Mouse (Mus musculus) heart, embryonic 14.5 days (tissue): ENCODE data around the gene Wdr63. TPM values are rescaled to one million over a fixed set of nuclear protein-coding genes. Genes with fewer than 3 reads are reported as not detected.
A peak's percentile ranks its signal among the peaks of the same experiment; 100 is the strongest.

Experiments
- ATAC-seq: fragments of 200-750 bp; cut with Nextera tagmentation; 2 replicates; pipeline ENCODE4 v1.8.0; 2017; ENCODE audit warnings: low read depth, moderate TSS enrichment; ENCODE audit not compliant: insufficient number of reproducible peaks, insufficient read depth, low FRiP score
- H3K27ac ChIP-seq, 2 experiments: fragments of 200-500 bp in 1 of 2; fragments of 300-500 bp in 1 of 2; sonication (generic) in 1 of 2; replicated peaks in 1 of 2; 2 replicates each; pipeline ENCODE4 v1.5.1; 2012 to 2014; ENCODE audit warnings: low read depth in 2 of 2, low read length in 2 of 2, control low read depth in 1 of 2, mild to moderate bottlenecking in 1 of 2, mixed read lengths in 1 of 2; ENCODE audit not compliant: control insufficient read depth in 1 of 2, insufficient read depth in 1 of 2
- H3K27me3 ChIP-seq: fragments of 300-500 bp; sonication (generic); 2 replicates; pipeline ENCODE4 v1.6.1; 2014; ENCODE audit warnings: mild to moderate bottlenecking, low read length, control low read depth; ENCODE audit not compliant: control insufficient read depth, insufficient read depth
- H3K36me3 ChIP-seq: fragments of 300-500 bp; sonication (generic); 2 replicates; pipeline ENCODE4 v1.6.1; 2014; ENCODE audit warnings: mild to moderate bottlenecking, control low read depth, low read length, mixed read lengths; ENCODE audit not compliant: control insufficient read depth, insufficient read depth
- H3K4me1 ChIP-seq, 2 experiments: fragments of 200-500 bp in 1 of 2; fragments of 300-500 bp in 1 of 2; sonication (generic) in 1 of 2; 2 replicates each; pipeline ENCODE4 v1.6.1; 2012 to 2014; ENCODE audit warnings: low read length in 2 of 2, control low read depth in 1 of 2, mixed read lengths in 1 of 2; ENCODE audit not compliant: control insufficient read depth in 2 of 2, insufficient read depth in 2 of 2
- H3K4me2 ChIP-seq: fragments of 300-500 bp; sonication (generic); 2 replicates; pipeline ENCODE4 v1.6.1; 2014; ENCODE audit warnings: mild to moderate bottlenecking, low read length
- H3K4me3 ChIP-seq, 2 experiments: fragments of 200-500 bp in 1 of 2; fragments of 300-500 bp in 1 of 2; sonication (generic) in 1 of 2; 2 replicates each; pipeline ENCODE4 v1.5.1; 2012 to 2014; ENCODE audit warnings: low read length in 2 of 2, mild to moderate bottlenecking in 2 of 2, control low read depth in 1 of 2, low read depth in 1 of 2, moderate library complexity in 1 of 2; ENCODE audit not compliant: control insufficient read depth in 1 of 2, insufficient read depth in 1 of 2
- H3K9ac ChIP-seq: fragments of 300-500 bp; sonication (generic); 2 replicates; pipeline ENCODE4 v1.6.1; 2014; ENCODE audit warnings: mild to moderate bottlenecking, low read length
- H3K9me3 ChIP-seq: fragments of 300-500 bp; sonication (generic); 2 replicates; pipeline ENCODE4 v1.6.1; 2016; ENCODE audit warnings: low read length, control low read depth; ENCODE audit not compliant: control insufficient read depth
- WGBS: fragments of 180-500 bp; shearing (Covaris S2); extraction: QIAGEN DNeasy Blood & Tissue Kit; methylation state at CpG from one replicate; pipeline ENCODE4 v1.1.7; 2014; 5-methylcytosine and 5-hydroxymethylcytosine counted together
- polyA plus RNA-seq: library from polyadenylated mRNA; unstranded; fragments of >200 nt; fragmentation: Nextera tagmentation; extraction: Ambion mirVana; gene quantifications from 2 replicates; pipeline ENCODE4 v1.2.1, GENCODE M21; 2014

Gene Wdr63
- polyA plus RNA-seq, 1 experiment from 2014 or later = not detected

DNA sequence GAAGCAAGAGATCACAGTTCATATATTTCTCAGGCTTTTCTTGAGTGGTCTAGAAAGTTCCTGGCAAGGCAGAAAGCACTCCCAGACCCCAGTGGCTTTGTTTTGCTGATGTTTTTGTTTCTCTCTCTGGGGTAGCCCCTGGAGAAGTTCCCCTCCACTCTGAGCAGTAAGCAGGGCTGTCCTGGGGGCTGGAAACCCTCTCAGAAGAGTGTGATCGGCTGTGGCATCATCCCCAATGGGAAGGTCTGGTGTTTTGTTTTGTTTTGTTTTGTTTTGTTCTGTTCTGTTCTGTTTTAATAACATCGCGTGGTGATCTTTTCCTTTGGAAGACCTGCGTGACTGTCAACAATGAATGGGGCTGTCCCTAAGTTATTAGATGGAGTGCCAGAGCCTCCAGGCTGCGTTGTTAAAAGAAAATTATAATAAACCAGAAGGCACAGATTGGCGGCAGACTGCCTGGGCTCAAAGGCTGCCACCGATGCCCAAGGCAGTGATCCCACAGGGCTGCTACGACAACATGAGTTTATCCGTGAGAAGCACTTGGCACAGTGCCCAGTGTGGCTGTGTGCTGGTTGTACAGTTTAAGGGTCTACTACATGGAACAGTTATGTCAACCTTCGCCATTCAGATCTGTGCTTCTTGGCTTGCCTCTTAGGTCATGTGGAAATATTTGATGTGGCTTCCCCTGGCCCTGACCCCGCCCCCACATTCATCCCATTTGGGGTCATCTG lies 56.5 kb downstream of the Wdr63 start:
- no peaks in the 10 kb centered on the region for H3K9me3 ChIP-seq
- 0 out of 4 replicates have a peak overlapping the region, but pooled peaks of 1 of the 2 experiments have one; percentile 4 for H3K27ac ChIP-seq
- 36% methylated on average over 11 of the region's 11 CpGs for WGBS
- H3K4me3 ChIP-seq = no peak overlapping the region
- H3K36me3 ChIP-seq = no peaks in the 10 kb centered on the region
- H3K27me3 ChIP-seq = no peaks in the 10 kb centered on the region
- H3K9ac ChIP-seq = no peak overlapping the region
- peak; percentile 68 for ATAC-seq
- peak overlapping the region; percentile 2; the same call in 1 of the 2 replicates for H3K4me2 ChIP-seq
- H3K4me1 ChIP-seq = peaks cover 24 to 33% of the 10 kb centered on the region in 2 experiments

DNA sequence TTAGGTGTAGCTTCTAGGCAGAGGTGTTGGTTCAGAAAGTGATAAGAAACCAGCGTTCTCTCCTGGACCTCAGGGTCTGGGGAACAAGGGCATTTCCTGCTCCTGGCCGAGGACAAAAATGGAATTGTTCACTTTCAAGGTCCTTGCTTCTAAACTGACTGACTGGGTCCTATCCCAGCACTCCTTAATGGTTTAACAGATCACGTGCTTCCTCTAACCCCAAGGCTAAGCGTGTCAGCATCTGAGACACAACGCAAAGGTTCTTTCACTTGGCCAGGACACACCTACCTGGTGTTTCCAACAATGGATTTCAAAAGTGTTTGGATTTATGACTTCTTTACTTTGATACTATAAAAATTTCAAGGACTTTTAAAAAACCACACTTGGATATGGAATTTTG lies 58.0 kb downstream of the Wdr63 start:
- no peak overlapping the region for H3K27ac ChIP-seq
- 72% methylated on average over 5 of the region's 5 CpGs for WGBS
- no peak for ATAC-seq
- no peak overlapping the region for H3K9ac ChIP-seq
- no peak overlapping the region for H3K4me3 ChIP-seq
- no peaks in the 10 kb centered on the region for H3K9me3 ChIP-seq
- no peaks in the 10 kb centered on the region for H3K36me3 ChIP-seq
- no peaks in the 10 kb centered on the region for H3K27me3 ChIP-seq
- no peak overlapping the region for H3K4me2 ChIP-seq
- peaks cover 28 to 38% of the 10 kb centered on the region in 2 experiments for H3K4me1 ChIP-seq

DNA sequence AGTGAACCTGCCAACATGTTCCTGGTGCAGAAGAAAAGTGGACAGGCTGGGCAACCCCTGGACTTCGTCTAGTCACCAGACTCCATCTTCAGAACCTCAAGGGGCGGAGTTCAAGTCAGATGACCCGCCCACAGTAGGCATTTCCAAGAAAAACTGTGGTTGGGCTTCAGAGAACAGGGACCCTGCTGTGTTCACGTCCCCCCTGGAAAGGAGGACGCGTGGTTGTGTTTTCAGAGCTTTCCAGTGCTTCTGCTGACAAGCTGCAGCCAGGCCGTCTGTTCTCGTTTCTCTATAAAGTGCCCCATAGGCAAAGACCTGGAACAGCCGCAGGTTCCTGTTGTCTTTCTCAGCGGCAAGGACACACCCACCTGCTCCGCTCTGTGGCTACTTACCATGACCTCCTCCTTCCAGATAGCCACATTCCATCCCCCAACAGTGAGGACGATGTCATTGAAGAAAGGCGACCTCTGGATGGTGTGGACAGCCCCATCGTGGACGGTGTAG lies 60.2 kb downstream of the Wdr63 start:
- H3K36me3 ChIP-seq = no peaks in the 10 kb centered on the region
- WGBS = 10% methylated on average over 15 of the region's 15 CpGs
- H3K4me2 ChIP-seq = peak overlapping the region; percentile 54
- H3K9me3 ChIP-seq = no peaks in the 10 kb centered on the region
- peaks cover 23 to 35% of the 10 kb centered on the region in 2 experiments for H3K4me1 ChIP-seq
- ATAC-seq = 0 out of 2 replicates have a peak, but pooled peaks have one; percentile 37
- H3K4me3 ChIP-seq = peak overlapping the region in 1 of 2 experiments; percentile 10; a peak in 1 of 4 replicates
- H3K27me3 ChIP-seq = no peaks in the 10 kb centered on the region
- peak overlapping the region; percentile 34; the same call in 1 of the 2 replicates for H3K9ac ChIP-seq
- H3K27ac ChIP-seq = peak overlapping the region; percentile 20 to 51; a peak in 3 of 4 replicates

DNA sequence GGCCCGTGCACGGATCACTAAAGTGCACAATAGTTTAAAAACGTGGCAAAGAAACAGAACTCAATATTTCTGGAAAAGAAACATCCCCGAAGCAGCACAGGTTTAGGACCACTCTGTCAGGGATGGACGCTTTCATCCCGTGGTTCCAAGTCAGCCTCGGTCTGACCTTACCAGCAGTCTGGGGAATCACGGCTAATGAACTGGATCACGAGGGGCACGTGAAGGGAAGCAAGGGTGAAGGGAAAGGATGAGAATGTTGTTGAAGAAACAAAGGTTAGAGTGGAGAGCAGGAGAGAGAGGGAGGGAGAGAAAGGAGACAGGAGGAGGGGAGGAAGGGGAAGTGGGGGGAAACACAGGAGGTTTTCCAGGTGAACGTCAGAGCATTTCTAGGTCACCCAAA lies 61.9 kb downstream of the Wdr63 start:
- Histone ChIP-seq H3K9me3 (no peaks in the 10 kb centered on the region), H3K9ac (no peak overlapping the region), H3K4me1 (peaks cover 23 to 24% of the 10 kb centered on the region in 2 experiments), H3K36me3 (no peaks in the 10 kb centered on the region), H3K4me2 (no peak overlapping the region), H3K27me3 (no peaks in the 10 kb centered on the region), H3K27ac (no peak overlapping the region), H3K4me3 (no peak overlapping the region)
- ATAC-seq = no peak
- 87% methylated on average over 11 of the region's 11 CpGs for WGBS

DNA sequence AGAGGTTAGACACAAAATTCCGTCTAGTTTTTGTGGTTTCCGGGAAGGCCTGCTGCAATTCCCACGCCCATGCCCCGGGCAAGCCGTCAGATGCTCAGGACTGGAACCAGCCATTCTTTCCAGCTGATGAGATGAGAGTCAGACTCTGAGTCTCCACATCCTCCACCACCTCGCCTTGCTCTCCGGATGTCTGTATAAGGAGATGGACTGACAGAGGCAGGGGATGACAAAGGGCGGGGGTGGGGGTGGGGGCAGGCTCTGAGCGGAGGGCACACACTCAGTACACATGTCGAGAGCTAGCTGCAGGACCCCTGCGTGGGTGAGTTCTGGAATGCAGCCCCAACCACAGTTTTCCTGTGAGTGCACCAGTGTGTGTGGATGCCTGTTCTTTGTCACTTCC lies 63.0 kb downstream of the Wdr63 start:
- H3K27ac ChIP-seq = peak overlapping the region; percentile 37 to 69; a peak in 3 of 4 replicates
- peak overlapping the region; percentile 49 for H3K4me2 ChIP-seq
- H3K27me3 ChIP-seq = no peaks in the 10 kb centered on the region
- H3K9ac ChIP-seq = 0 out of 2 replicates have a peak overlapping the region, but pooled peaks have one; percentile 41
- peak; percentile 52 for ATAC-seq
- no peaks in the 10 kb centered on the region for H3K36me3 ChIP-seq
- no peaks in the 10 kb centered on the region for H3K9me3 ChIP-seq
- 10% methylated on average over 11 of the region's 11 CpGs for WGBS
- H3K4me1 ChIP-seq = peaks cover 23 to 25% of the 10 kb centered on the region in 2 experiments
- H3K4me3 ChIP-seq = 0 out of 4 replicates have a peak overlapping the region, but pooled peaks of 1 of the 2 experiments have one; percentile 4

DNA sequence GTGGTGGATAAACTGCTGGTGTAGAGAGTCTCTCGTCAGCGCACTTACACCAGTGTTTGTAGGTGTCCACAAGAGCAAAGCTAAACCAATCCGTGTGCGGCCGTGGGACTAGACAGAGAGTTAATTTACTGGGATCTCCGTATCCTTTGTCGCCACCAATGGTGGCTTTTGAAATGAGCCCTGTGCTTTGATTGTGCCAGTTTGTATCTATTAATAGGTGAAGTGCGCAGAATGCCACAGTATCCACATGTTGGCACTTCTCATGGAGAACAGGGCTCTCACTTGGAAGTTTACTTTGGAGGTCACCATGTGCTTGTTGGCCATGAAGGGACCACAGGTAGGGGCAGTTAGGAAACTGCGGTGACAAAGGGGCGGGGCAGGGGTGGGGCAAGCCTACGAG lies 66.5 kb downstream of the Wdr63 start:
- no peak overlapping the region for H3K27ac ChIP-seq
- H3K27me3 ChIP-seq = no peaks in the 10 kb centered on the region
- H3K4me3 ChIP-seq = no peak overlapping the region
- H3K4me2 ChIP-seq = no peak overlapping the region
- ATAC-seq = no peak
- no peak overlapping the region for H3K9ac ChIP-seq
- no peaks in the 10 kb centered on the region for H3K36me3 ChIP-seq
- no peaks in the 10 kb centered on the region for H3K9me3 ChIP-seq
- 81% methylated on average over 11 of the region's 11 CpGs for WGBS
- H3K4me1 ChIP-seq = peaks cover 12 to 13% of the 10 kb centered on the region in 2 experiments

DNA sequence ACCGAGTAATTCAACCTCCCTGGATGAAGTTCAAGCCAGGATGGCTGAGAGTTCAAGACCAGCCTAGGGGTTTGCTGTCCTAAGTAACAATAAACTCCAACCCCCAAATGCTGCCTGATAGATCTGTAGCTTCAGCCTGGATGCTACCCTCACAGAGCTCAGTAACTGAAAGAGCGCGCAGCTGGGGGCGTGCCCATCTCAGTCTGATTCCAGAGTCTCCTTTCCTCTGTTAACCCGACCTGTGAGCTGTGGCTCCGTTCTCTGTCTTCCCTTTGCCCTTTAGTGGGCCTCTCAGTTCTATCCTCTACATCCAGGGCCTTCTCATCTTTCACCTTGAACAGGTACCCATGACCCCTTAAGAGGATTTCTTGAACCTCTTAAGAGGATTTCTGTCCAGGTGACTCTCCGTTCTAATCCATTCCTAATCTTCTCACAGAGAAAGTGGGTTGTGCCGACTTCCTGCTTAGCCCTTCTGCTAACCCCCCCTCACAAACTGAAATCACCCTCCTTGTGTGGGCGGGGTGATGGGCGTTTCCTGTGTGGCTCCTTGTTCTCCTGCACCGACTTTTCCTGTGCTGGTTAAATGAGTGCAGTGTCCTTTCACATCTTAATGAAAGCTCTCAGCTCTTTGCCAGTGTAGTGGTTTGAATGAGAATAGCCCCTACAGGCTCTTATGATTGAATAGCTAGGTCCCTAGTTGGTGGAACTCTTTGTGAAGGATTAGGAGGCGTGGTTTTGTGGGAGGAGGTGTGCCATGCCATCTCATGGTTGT lies 68.6 kb downstream of the Wdr63 start:
- H3K4me1 ChIP-seq = peaks cover 3 to 6% of the 10 kb centered on the region in 2 experiments; a peak in 3 of 4 replicates
- no peak overlapping the region for H3K9ac ChIP-seq
- no peak overlapping the region for H3K4me3 ChIP-seq
- H3K36me3 ChIP-seq = no peaks in the 10 kb centered on the region
- 72% methylated on average over 12 of the region's 12 CpGs for whole genome bisulfite sequencing
- no peaks in the 10 kb centered on the region for H3K27me3 ChIP-seq
- H3K9me3 ChIP-seq = no peaks in the 10 kb centered on the region
- no peak for ATAC-seq
- H3K4me2 ChIP-seq = no peak overlapping the region
- no peak overlapping the region for H3K27ac ChIP-seq
